Mouse (Mus musculus) kidney, postnatal 10 days (tissue): ENCODE measurements around the gene Tnfsf8.

Experiments
- DNase-seq: peaks from one replicate; pipeline ENCODE4 v3.0.0; 2021; ENCODE audit warnings: mixed read lengths

The Tnfsf8 gene

DNA sequence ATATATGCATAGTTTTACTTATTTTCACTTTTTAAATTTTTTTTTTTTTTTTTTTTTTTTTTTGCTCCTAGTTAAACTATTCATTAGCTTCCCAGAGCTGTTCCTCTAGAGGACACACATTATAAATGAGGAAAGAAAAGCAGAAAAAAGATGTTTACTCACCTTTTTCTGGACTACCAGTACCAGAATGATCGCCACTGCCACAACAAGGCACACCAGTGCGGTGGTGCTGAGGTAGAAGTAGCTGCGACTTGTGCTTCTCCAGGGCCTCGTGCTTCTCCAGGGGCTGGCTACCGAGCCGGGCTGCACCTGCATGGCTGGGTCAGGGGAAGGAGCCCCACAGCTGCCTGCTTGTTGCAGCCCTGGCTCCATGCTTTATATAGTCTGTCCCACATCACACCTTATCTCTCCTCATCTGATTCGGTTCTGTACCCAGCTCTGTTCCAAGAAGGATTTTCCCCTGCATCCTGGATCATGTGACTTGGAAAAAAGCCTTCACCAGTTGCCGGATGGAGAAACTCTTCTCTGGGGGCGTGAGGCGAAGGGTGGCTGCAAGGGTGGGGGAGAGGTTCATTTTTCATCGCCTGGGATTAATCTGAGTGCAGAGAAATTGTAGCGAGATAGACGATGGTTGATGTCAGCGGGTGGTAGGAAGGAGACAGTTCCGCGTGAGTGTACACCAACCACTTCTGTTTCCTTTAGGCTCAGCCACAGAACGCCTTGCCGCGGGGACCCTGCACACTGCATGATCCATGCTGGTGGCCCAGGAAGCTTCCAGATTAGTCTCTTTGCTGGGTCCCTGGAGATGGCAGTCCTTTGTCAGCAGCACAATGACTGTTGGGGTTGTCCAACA is at the start of gene Tnfsf8:
Gene Tnfsf8, minus strand, starts transcription at position 660 of the 853 bp plus-strand sequence.
- no peak for DNase-seq

DNA sequence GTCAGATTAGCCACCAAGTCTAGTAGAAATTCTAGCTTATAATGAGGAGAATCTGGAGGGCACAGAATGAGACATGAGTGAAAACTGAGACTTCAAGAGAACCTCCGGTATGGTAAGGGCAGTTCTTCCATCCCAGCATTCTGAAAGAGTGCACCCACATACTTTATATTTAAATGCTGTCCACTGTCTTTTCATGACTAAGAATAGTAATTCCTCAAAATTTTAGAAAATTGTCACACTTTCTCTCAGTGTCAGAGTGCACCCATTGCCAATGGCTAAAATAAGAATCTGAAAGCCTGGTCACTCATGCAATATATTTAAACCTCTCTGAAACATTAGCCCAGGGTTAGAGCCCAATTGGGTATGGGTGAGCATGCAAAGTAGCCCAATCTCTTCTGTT is 47.4 kb upstream of the Tnfsf8 start:
- DNase-seq = no peak

DNA sequence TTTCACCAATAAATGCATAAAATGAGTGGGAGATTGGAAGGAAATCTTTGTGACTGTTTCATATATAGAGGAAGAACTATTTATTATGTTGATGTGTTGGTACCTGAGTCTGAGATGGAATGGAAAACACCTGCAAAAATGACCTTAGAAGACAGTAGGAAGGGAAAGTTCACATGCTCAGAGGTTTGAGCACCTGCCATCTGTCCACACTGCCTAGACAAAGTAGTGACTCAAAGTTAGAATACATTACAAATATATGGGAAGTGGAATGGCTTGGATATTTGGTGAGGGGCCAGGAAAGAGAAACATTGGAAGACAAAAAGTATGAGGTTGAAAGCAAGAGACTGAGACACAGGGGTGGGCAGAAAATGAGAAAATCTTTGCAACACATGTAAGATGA is 46.3 kb upstream of the Tnfsf8 start:
- no peak for DNase-seq

GRCm38 (mm10) chr4:63906050-63906449 is 44.9 kb upstream of the Tnfsf8 start:
- no peak for DNase-seq

- DNase-seq = no peak
These were observed 38.0 kb upstream of the Tnfsf8 start for GRCm38 (mm10) chr4:63899081-63899523.

- DNase-seq = no peak
These were observed 36.0 kb upstream of the Tnfsf8 start for GRCm38 (mm10) chr4:63897152-63897551.

- no peak for DNase-seq
These were observed 25.0 kb upstream of the Tnfsf8 start for GRCm38 (mm10) chr4:63886156-63886555.

DNA sequence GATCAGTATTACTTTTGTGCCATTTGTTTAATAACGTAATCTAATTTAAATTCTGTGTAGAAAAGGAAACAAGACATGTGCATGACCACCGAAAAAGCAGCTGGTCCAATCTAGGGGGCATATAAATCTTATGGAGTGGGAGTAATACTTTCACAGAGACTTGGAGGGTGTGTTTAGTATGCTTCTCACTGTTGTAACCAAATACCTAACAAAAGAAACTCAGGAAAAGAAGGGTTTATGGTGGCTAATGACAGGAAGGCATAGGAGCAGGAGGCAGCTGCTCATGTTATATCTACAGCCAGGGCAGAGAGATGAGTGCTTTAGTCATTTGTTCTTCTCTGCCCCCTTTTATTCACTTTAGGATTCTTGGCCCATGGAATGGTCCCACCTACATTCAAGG is 15.6 kb upstream of the Tnfsf8 start:
- DNase-seq = no peak

GRCm38 (mm10) chr4:63875480-63875879 is 14.3 kb upstream of the Tnfsf8 start:
- DNase-seq = no peak

DNA sequence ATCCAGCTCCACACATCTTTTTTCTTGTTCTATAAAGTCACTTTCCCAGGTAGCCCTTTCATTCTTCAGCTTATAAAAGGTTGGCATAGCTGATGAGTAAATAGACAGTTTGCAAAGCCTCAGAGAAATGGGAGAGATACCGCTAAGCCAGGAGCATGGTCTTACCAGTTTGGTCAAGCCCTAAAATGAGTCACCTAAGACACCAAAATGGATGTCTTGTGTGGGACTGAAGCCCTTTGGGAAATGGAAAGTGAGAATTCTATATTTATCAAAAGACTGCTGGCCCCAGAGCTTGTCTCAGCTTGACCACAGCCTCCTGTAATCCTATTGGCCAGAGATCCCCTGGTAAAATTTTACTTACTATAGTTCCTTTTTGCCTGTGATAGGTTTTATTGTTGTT is 9.5 kb upstream of the Tnfsf8 start:
- no peak for DNase-seq

- no peak for DNase-seq
These were observed 7.6 kb upstream of the Tnfsf8 start for GRCm38 (mm10) chr4:63868770-63869169.

DNA sequence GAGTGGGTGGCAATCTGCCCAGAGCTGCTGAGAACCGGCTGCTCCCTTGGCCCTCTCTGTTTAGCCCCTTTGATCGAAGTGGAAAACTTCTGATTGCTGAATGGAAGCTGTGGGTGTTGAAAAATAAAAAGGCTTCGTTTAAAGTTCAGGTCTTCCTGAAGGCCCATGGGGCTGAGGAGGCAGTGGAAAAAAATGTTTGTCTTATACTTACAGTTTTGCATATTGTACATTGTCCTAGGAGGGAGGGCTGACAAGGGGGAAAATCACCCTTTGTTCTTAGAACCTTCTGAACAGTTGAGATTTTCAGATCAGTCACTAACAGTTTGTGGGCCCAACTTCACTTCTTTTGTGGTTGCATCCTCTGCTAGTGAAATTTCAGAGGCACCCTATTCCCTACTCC is 1.8 kb upstream of the Tnfsf8 start:
- DNase-seq = no peak

DNA sequence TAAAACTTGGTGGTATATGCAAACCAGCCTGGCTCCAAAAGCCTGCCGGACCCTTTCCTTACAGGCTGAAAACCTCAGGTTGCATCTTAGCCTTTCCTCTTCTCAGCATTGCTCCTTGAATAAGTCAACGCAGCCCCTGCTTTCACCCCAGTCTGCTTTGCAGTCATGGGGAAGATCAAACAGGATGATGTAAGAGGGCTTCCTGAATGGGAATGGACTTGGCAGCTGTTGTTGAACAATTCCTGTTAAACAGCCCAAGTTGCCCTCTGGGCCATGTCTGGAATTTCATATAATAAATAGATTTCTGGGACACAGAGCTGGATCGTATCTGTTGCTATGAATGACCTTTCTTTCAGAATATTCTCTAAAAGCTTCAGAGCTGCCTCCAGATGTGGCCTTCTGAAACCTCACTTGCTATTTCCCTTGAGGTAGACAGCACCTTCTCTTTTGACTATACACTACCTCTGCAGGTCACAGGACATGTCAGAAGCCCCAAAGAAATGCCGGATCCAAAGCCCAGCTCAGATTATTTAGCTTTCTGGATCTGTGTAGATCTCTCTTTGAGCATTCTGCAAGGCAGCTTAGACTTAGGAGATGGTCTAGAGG is 1.0 kb upstream of the Tnfsf8 start:
- peak; percentile 30 for DNase-seq

- no peak for DNase-seq
These were observed 911 bp downstream of the Tnfsf8 start for GRCm38 (mm10) chr4:63860236-63860635.

- no peak for DNase-seq
These were observed 1.4 kb downstream of the Tnfsf8 start for GRCm38 (mm10) chr4:63859785-63860203.

DNA sequence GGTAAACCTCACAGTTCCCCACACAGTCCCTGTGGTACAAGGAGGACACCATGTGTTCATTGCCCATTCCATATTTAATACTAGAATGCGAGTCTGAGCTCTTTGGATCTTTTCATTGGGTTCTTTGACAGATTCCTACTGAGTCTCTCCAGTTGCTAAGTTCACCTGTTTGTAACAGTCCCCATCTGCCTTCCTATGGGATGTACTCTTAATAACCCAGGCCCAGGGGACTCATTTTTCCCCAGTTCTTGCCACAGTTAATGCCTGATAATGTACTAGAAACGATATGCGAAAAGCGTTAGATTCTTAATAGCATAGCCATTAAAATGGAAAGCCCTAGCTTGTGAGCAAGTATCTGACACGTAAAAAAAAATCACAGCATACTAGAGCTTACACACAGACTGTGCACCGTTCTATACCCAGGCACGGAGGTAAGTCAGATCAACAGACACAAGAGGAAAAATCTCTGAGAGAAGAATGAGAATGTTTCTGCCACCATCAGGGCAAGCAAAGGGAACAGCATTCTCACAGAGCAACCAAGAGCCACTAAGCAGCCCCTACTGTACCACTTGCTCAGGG is 2.4 kb downstream of the Tnfsf8 start:
- no peak for DNase-seq

DNA sequence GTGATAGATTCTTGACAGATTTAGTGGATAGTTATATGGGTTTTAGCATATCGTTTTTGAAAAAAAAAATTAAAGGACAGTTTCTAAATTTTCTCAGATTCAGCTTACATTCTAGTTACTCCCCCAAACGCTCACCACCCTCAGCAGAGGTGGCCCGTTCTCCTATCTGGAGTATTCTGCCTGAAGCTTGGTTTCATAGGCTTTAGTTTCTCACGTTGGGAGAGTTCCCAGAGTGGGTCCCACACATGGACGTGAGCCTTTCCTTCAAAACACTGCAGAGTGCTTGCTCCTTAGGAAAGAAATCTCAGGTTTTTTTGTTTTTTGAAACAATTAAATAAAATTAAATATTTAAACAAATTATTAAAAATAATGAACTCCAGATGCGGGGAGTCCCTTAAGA is 4.4 kb downstream of the Tnfsf8 start:
- no peak for DNase-seq

GRCm38 (mm10) chr4:63853782-63854386 is 7.3 kb downstream of the Tnfsf8 start:
- DNase-seq = no peak

- DNase-seq = no peak
These were observed 11.1 kb downstream of the Tnfsf8 start for GRCm38 (mm10) chr4:63850082-63850481.

- no peak for DNase-seq
These were observed 14.1 kb downstream of the Tnfsf8 start for GRCm38 (mm10) chr4:63846881-63847597.

GRCm38 (mm10) chr4:63845760-63846159 is 15.4 kb downstream of the Tnfsf8 start:
- DNase-seq = no peak

GRCm38 (mm10) chr4:63843924-63844323 is 17.2 kb downstream of the Tnfsf8 start:
- peak; percentile 44 for DNase-seq

DNA sequence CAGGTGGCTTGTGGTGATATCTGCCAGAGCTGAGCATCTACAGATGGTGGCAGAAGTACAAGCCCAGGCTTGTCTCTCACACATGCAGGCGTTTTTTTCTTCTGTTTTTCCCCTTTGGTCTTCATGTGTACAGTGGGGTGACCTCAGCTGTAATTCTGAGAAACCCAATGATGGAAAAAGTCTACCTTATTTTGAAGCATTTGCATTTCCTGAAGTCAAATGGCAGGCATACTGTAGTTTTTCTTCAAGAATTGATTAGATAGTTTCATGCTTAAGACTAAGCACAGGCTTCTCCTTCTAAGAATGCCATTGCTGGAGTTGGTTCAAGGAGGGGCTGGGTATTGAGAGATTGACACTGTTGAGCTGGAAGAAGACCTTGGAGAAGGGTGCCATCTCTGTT is 18.9 kb downstream of the Tnfsf8 start:
- no peak for DNase-seq
